Mouse (Mus musculus) CH12.LX (cell line): ENCODE measurements around the gene Ift43. TPM values are rescaled to one million over a fixed set of nuclear protein-coding genes. Genes with fewer than 3 reads are reported as not detected.
A peak's percentile ranks its signal among the peaks of the same experiment; 100 is the strongest.

Experiments
- DNase-seq: peaks from one replicate; pipeline ENCODE4 v3.0.0-alpha.2; 2013; ENCODE audit errors: extremely low read depth
- H3K27ac ChIP-seq: 2 replicates; pipeline ENCODE4 v1.5.1; 2012; ENCODE audit warnings: low read depth, mild to moderate bottlenecking, control low read depth, moderate library complexity; ENCODE audit not compliant: insufficient read depth
- H3K27me3 ChIP-seq: replicated peaks from 2 replicates; pipeline ENCODE3; 2012; ENCODE audit warnings: inconsistent platforms
- H3K36me3 ChIP-seq, 2 experiments: replicated peaks in 1 of 2; 2 replicates each; pipeline versions ENCODE3 to v1.6.1; 2012; ENCODE audit warnings: inconsistent platforms in 1 of 2, low read length in 1 of 2, mild to moderate bottlenecking in 1 of 2, mixed read lengths in 1 of 2, moderate library complexity in 1 of 2; ENCODE audit not compliant: control insufficient read depth in 1 of 2, insufficient read depth in 1 of 2
- H3K4me1 ChIP-seq, 2 experiments: 2 replicates each; pipeline ENCODE4 v1.6.1; 2012; ENCODE audit warnings: inconsistent platforms in 1 of 2, moderate library complexity in 1 of 2; ENCODE audit not compliant: insufficient read depth in 2 of 2, control insufficient read depth in 1 of 2
- H3K4me2 ChIP-seq: 2 replicates; pipeline ENCODE4 v1.6.1; 2012; ENCODE audit warnings: low read depth, mild to moderate bottlenecking, control low read depth; ENCODE audit not compliant: poor library complexity, insufficient read depth, severe bottlenecking
- H3K4me3 ChIP-seq, 3 experiments: fragments of 150-350 bp in 1 of 3; sonication (generic) in 1 of 3; replicated peaks in 1 of 3; 2 replicates each; pipeline versions ENCODE3 to v1.5.1; 2011 to 2012; ENCODE audit warnings: low read depth in 2 of 3, low read length in 2 of 3, mild to moderate bottlenecking in 2 of 3, moderate library complexity in 2 of 3, control low read depth in 1 of 3, improper control_type of control experiment in 1 of 3, inconsistent platforms in 1 of 3, mixed read lengths in 1 of 3; ENCODE audit not compliant: poor library complexity in 1 of 3
- H3K79me2 ChIP-seq: replicated peaks from 2 replicates; pipeline ENCODE4 v1.6.1; 2012; ENCODE audit warnings: mild to moderate bottlenecking, moderate library complexity; ENCODE audit not compliant: control insufficient read depth, poor library complexity, insufficient read depth, severe bottlenecking; ENCODE audit errors: extremely low read depth
- H3K9ac ChIP-seq: 2 replicates; pipeline ENCODE4 v1.6.1; 2012; ENCODE audit warnings: low read depth, mild to moderate bottlenecking, control low read depth, moderate library complexity; ENCODE audit not compliant: insufficient read depth
- H3K9me3 ChIP-seq: replicated peaks from 2 replicates; pipeline ENCODE3; 2012; ENCODE audit warnings: low read length, inconsistent platforms, mixed read lengths
- BHLHE40 ChIP-seq: IDR thresholded peaks from 2 replicates; pipeline ENCODE4 v1.6.1; 2011; ENCODE audit warnings: mild to moderate bottlenecking, low read depth, low read length, improper control_type of control experiment
- CHD1 ChIP-seq: IDR thresholded peaks from 2 replicates; pipeline ENCODE4 v1.6.1; 2012; ENCODE audit warnings: low read depth, low read length, improper control_type of control experiment, inconsistent platforms
- CHD2 ChIP-seq: IDR thresholded peaks from 2 replicates; pipeline ENCODE4 v1.6.1; 2011; ENCODE audit warnings: low read length, improper control_type of control experiment
- CTCF ChIP-seq, 2 experiments: IDR thresholded peaks in 1 of 2; conservative IDR thresholded peaks in 1 of 2; 2 replicates each; pipeline ENCODE4 v1.5.1; 2011 to 2012; ENCODE audit warnings: low read depth in 2 of 2, low read length in 2 of 2, improper control_type of control experiment in 1 of 2, inconsistent platforms in 1 of 2, mild to moderate bottlenecking in 1 of 2, moderate library complexity in 1 of 2
- ELF1 ChIP-seq: IDR thresholded peaks from 2 replicates; pipeline ENCODE4 v1.6.1; 2014; ENCODE audit warnings: low read depth, mild to moderate bottlenecking, inconsistent platforms, low read length, improper control_type of control experiment
- EP300 ChIP-seq: IDR thresholded peaks from 2 replicates; pipeline ENCODE4 v1.6.1; 2011; ENCODE audit warnings: low read length, improper control_type of control experiment
- GABPA ChIP-seq: IDR thresholded peaks from 2 replicates; pipeline ENCODE4 v1.6.1; 2012; ENCODE audit warnings: low read depth, low read length, improper control_type of control experiment, inconsistent platforms; ENCODE audit not compliant: insufficient replicate concordance
- HCFC1 ChIP-seq: IDR thresholded peaks from 2 replicates; pipeline ENCODE4 v1.6.1; 2012; ENCODE audit warnings: low read depth, mild to moderate bottlenecking, inconsistent platforms, low read length, improper control_type of control experiment
- IRF4 ChIP-seq: IDR thresholded peaks from 2 replicates; pipeline ENCODE4 v1.6.1; 2014; ENCODE audit warnings: low read depth, mild to moderate bottlenecking, inconsistent platforms, low read length, improper control_type of control experiment
- JUN ChIP-seq: IDR thresholded peaks from 2 replicates; pipeline ENCODE4 v1.6.1; 2011; ENCODE audit warnings: low read depth, mild to moderate bottlenecking, low read length, improper control_type of control experiment, moderate library complexity; ENCODE audit not compliant: insufficient read depth
- JUND ChIP-seq: conservative IDR thresholded peaks from 2 replicates; pipeline ENCODE4 v1.6.1; 2011; ENCODE audit warnings: low read depth, low read length, improper control_type of control experiment
- MAFK ChIP-seq: IDR thresholded peaks from 2 replicates; pipeline ENCODE4 v1.6.1; 2011; ENCODE audit warnings: low read length, improper control_type of control experiment; ENCODE audit not compliant: insufficient replicate concordance
- MAX ChIP-seq: IDR thresholded peaks from 2 replicates; pipeline ENCODE4 v1.6.1; 2011; ENCODE audit warnings: low read length, improper control_type of control experiment
- MAZ ChIP-seq: IDR thresholded peaks from 2 replicates; pipeline ENCODE4 v1.6.1; 2012; ENCODE audit warnings: low read depth, mild to moderate bottlenecking, inconsistent platforms, low read length, improper control_type of control experiment, moderate library complexity
- MEF2A ChIP-seq: IDR thresholded peaks from 2 replicates; pipeline ENCODE4 v1.6.1; 2014; ENCODE audit warnings: low read depth, mild to moderate bottlenecking, inconsistent platforms, low read length, improper control_type of control experiment, borderline replicate concordance
- MXI1 ChIP-seq: IDR thresholded peaks from 2 replicates; pipeline ENCODE4 v1.6.1; 2011; ENCODE audit warnings: mild to moderate bottlenecking, low read depth, low read length, improper control_type of control experiment
- NRF1 ChIP-seq: IDR thresholded peaks from 2 replicates; pipeline ENCODE4 v1.6.1; 2014; ENCODE audit warnings: low read depth, mild to moderate bottlenecking, inconsistent platforms, low read length, improper control_type of control experiment, moderate library complexity
- PAX5 ChIP-seq: IDR thresholded peaks from 2 replicates; pipeline ENCODE4 v1.6.1; 2012; ENCODE audit warnings: low read length, inconsistent platforms, mixed read lengths
- POLR2A ChIP-seq: IDR thresholded peaks from 2 replicates; pipeline ENCODE4 v1.6.1; 2011; ENCODE audit warnings: low read depth, mild to moderate bottlenecking, improper control_type of control experiment, low read length
- RAD21 ChIP-seq: IDR thresholded peaks from 2 replicates; pipeline ENCODE4 v1.6.1; 2011; ENCODE audit warnings: low read depth, mild to moderate bottlenecking, low read length, improper control_type of control experiment, moderate library complexity
- RCOR1 ChIP-seq: conservative IDR thresholded peaks from 2 replicates; pipeline ENCODE4 v1.6.1; 2012; ENCODE audit warnings: low read depth, mild to moderate bottlenecking, inconsistent platforms, low read length, improper control_type of control experiment
- SMC3 ChIP-seq: IDR thresholded peaks from 2 replicates; pipeline ENCODE4 v1.6.1; 2011; ENCODE audit warnings: low read depth, low read length, improper control_type of control experiment
- UBTF ChIP-seq: IDR thresholded peaks from 2 replicates; pipeline ENCODE4 v1.6.1; 2012; ENCODE audit warnings: low read depth, mild to moderate bottlenecking, inconsistent platforms, low read length, improper control_type of control experiment, moderate library complexity
- USF1 ChIP-seq: IDR thresholded peaks from 2 replicates; pipeline ENCODE4 v1.6.1; 2014; ENCODE audit warnings: low read depth, mild to moderate bottlenecking, inconsistent platforms, low read length, improper control_type of control experiment
- USF2 ChIP-seq: conservative IDR thresholded peaks from 2 replicates; pipeline ENCODE4 v1.6.1; 2011; ENCODE audit warnings: low read depth, low read length, improper control_type of control experiment
- ZC3H11A ChIP-seq: IDR thresholded peaks from 2 replicates; pipeline ENCODE4 v1.6.1; 2012; ENCODE audit warnings: low read depth, mild to moderate bottlenecking, inconsistent platforms, low read length, improper control_type of control experiment
- ZKSCAN1 ChIP-seq: IDR thresholded peaks from 2 replicates; pipeline ENCODE4 v1.6.1; 2012; ENCODE audit warnings: low read depth, inconsistent platforms, low read length, improper control_type of control experiment, borderline replicate concordance
- ZNF384 ChIP-seq: IDR thresholded peaks from 2 replicates; pipeline ENCODE4 v1.6.1; 2012; ENCODE audit warnings: low read depth, low read length, improper control_type of control experiment, inconsistent platforms
- dilution Hi-C: fragments of 300-500 bp; cut with MboI; formaldehyde crosslinking; loops from 2 replicates; pipeline ENCODE4 v1.14.3; 2020; ENCODE audit warnings: low sequenced_read_pairs; ENCODE audit not compliant: extremely low pct_unique_long_range_greater_than_20kb, extremely low pct_ligation_motif_present
- in situ Hi-C: fragments of 300-500 bp; cut with MboI; formaldehyde crosslinking; loops from 3 replicates; pipeline ENCODE4 v1.14.3; 2019; ENCODE audit warnings: low sequenced_read_pairs, low pct_ligation_motif_present, low pct_unique_long_range_greater_than_20kb, mixed read lengths
- polyA plus RNA-seq: library from polyadenylated mRNA; unstranded; fragments of >175 nt; gene quantifications from 2 replicates; pipeline ENCODE4 v1.2.1, GENCODE M21; 2012; ENCODE audit warnings: low read depth; ENCODE audit not compliant: insufficient read length
- total RNA-seq, 2 experiments: library from RNA; depleted of rRNA; stranded (reverse); fragments of 300-350 nt in 1 of 2; fragments of >200 nt in 1 of 2; gene quantifications; 2 replicates each; pipeline ENCODE4 v1.2.3; 2012 to 2014

Gene Ift43
- total and polyA plus RNA-seq, 3 experiments: 2.0 to 8.6 (median 2.8) TPM

DNA sequence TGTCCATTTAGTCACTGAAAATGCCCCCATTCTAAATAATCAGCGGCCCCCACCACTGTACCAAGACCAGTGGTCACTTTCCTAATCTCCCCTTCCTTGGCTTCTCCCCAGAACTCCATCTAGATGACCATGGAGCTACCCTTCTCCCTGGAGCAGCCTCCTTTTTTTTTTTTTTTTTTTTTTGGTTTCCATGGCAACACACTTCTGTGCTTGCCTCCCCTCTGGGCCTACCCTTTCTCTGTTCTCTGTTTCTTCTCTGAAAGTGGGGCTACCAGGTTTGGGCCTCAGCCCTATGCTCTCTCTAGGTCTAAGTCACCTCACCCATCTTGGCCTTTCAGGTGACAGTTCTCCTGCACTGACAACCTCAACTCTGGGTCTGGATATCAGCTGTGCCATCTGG lies 100.1 kb downstream of the Ift43 start:
- H3K36me3 ChIP-seq: no peaks in the 10 kb centered on the region
- no peaks in the 10 kb centered on the region for H3K27me3 ChIP-seq
- H3K4me1 ChIP-seq: peaks cover 5% of the 10 kb centered on the region in 2 experiments; a peak in 3 of 4 replicates
- no peak overlapping the region for H3K4me3 ChIP-seq
- no peak overlapping the region for H3K9ac ChIP-seq
- no peak for DNase-seq
- dilution Hi-C loops: no loop called here
- H3K9me3 ChIP-seq: no peaks in the 10 kb centered on the region
- TF ChIP-seq ZC3H11A (no peak), ZNF384 (peak; percentile 55; the same call in 1 of the 2 replicates), CHD1 (no peak)
- H3K4me2 ChIP-seq: no peak overlapping the region
- no peak overlapping the region for H3K27ac ChIP-seq
- no peaks in the 10 kb centered on the region for H3K79me2 ChIP-seq
- in situ Hi-C loops: no loop called here

- DNase-seq: peak; percentile 23
- dilution Hi-C loops: no loop called here
Measured at GRCm38 (mm10) chr12:86188161-86188560, 105.8 kb downstream of the Ift43 start.

DNA sequence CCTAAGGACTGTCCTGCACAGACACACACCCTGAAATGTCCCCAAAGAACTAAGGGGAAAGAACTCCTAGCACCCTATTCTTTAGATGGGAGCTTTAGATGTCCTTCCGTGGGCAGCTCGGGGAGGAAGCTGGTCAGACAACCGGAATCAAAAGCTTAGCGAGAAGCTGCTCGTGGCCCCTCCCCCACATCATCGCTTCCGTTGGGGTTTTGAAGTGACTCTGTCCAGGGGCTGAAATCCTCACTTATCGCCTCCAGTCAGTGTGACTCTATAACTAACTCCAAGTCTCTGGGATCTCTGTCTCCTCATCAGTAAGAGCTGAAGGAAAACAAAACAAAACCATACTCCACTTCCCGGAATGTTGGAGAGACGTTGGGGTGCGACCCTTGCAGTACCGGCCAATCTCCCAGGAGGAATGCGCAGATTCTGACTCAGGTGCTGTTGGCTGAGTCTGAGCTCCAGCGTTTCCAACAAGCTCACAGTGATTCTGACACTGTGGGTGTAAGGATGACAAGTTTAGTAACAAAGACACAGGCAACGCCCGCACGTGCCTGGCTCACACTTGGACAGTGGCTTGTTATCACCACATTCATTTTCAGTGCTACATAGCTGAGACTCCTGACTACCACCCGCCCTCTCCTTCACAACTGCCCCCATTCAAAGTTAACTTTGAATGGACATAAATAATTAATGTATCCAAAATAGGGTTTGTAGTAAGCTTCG lies 107.4 kb downstream of the Ift43 start:
- Histone ChIP-seq H3K36me3 (no peaks in the 10 kb centered on the region), H3K27me3 (no peaks in the 10 kb centered on the region), H3K4me2 (no peak overlapping the region), H3K9me3 (no peaks in the 10 kb centered on the region), H3K27ac (no peak overlapping the region), H3K9ac (no peak overlapping the region), H3K4me3 (no peak overlapping the region), H3K79me2 (no peaks in the 10 kb centered on the region), H3K4me1 (peaks cover 0 to 3% of the 10 kb centered on the region in 2 experiments; a peak in 1 of 4 replicates)
- in situ Hi-C loops: loop anchor here (10.0 kb wide), 1 partner anchor 215 kb away; no protein-coding TSS in a partner anchor
- TF ChIP-seq BHLHE40 (no peak), CHD2 (no peak), GABPA (no peak), POLR2A (no peak), IRF4 (no peak), JUND (no peak), CHD1 (no peak), EP300 (no peak), UBTF (no peak), PAX5 (no peak), RCOR1 (no peak), MEF2A (no peak), MAFK (no peak), JUN (no peak)
- no peak for DNase-seq
- dilution Hi-C loops: no loop called here

More at GRCm38 (mm10) chr12:86188161-86188560, 105.8 kb downstream of the Ift43 start:
- Histone ChIP-seq H3K79me2 (no peaks in the 10 kb centered on the region), H3K27me3 (no peaks in the 10 kb centered on the region)
- TF ChIP-seq MAZ (no peak), ELF1 (no peak), MAFK (no peak), ZNF384 (no peak), RCOR1 (no peak), USF2 (no peak), HCFC1 (no peak), MAX (no peak), NRF1 (no peak), SMC3 (peak; percentile 59), RAD21 (peak; percentile 40), USF1 (no peak), MXI1 (no peak), CTCF (conservative IDR thresholded peaks at IDR 0.05 in 1 of 2, IDR thresholded peaks at IDR 0.05 in 1 of 2; ENCODE audit: low read depth in 2 of 2, low read length in 2 of 2) (peak; percentile 48 to 66; a peak in 3 of 4 replicates), ZKSCAN1 (no peak)
- TF ChIP-seq, all 38 proteins: peak for 3
- no peak overlapping the region for H3K27ac ChIP-seq
- no peaks in the 10 kb centered on the region for H3K9me3 ChIP-seq
- H3K4me1 ChIP-seq: peaks cover 0 to 3% of the 10 kb centered on the region in 2 experiments; a peak in 1 of 4 replicates
- H3K9ac ChIP-seq: no peak overlapping the region
- H3K36me3 ChIP-seq: no peaks in the 10 kb centered on the region
- in situ Hi-C loops: no loop called here
- H3K4me3 ChIP-seq: no peak overlapping the region
- no peak overlapping the region for H3K4me2 ChIP-seq
